Mouse (Mus musculus): ENCODE measurements around the gene Fut9.

The Fut9 gene

GRCm38 (mm10) chr4:25799476-25800283 is at the start of gene Fut9:
Gene Fut9 (minus strand): TSS chr4:25800244.
- DNase-seq: peak; percentile 74 to 83

GRCm38 (mm10) chr4:25815783-25816182 is 15.7 kb upstream of the Fut9 start:
- DNase-seq: no peak

GRCm38 (mm10) chr4:25813340-25813739 is 13.3 kb upstream of the Fut9 start:
- no peak for DNase-seq

- no peak for DNase-seq
These were observed 10.0 kb upstream of the Fut9 start for GRCm38 (mm10) chr4:25810058-25810457.

- peak in 1 of 2 experiments; percentile 36 for DNase-seq
These were observed 1.7 kb upstream of the Fut9 start for GRCm38 (mm10) chr4:25801751-25802150.

- DNase-seq: peak; percentile 67 to 84
These were observed 206 bp upstream of the Fut9 start for GRCm38 (mm10) chr4:25800284-25800616.

GRCm38 (mm10) chr4:25799051-25799475 is 981 bp downstream of the Fut9 start:
- DNase-seq: peak; percentile 21 to 35

- DNase-seq: no peak
These were observed 1.6 kb downstream of the Fut9 start for GRCm38 (mm10) chr4:25798412-25798811.

- no peak for DNase-seq
These were observed 3.9 kb downstream of the Fut9 start for GRCm38 (mm10) chr4:25796149-25796548.

GRCm38 (mm10) chr4:25785276-25785675 is 14.8 kb downstream of the Fut9 start:
- no peak for DNase-seq

GRCm38 (mm10) chr4:25768657-25769056 is 31.4 kb downstream of the Fut9 start:
- DNase-seq: peak in 1 of 2 experiments; percentile 23

GRCm38 (mm10) chr4:25763091-25763490 is 37.0 kb downstream of the Fut9 start:
- peak; percentile 42 to 67 for DNase-seq

- no peak for DNase-seq
These were observed 42.0 kb downstream of the Fut9 start for GRCm38 (mm10) chr4:25757909-25758548.

- no peak for DNase-seq
These were observed 58.5 kb downstream of the Fut9 start for GRCm38 (mm10) chr4:25741553-25741952.

- DNase-seq: no peak
These were observed 61.3 kb downstream of the Fut9 start for GRCm38 (mm10) chr4:25738782-25739181.

- DNase-seq: no peak
These were observed 78.5 kb downstream of the Fut9 start for GRCm38 (mm10) chr4:25721576-25721975.

GRCm38 (mm10) chr4:25713907-25714306 is 86.1 kb downstream of the Fut9 start:
- DNase-seq: no peak

GRCm38 (mm10) chr4:25684976-25685375 is 115.1 kb downstream of the Fut9 start:
- peak; percentile 41 to 59 for DNase-seq

GRCm38 (mm10) chr4:25664196-25664595 is 135.8 kb downstream of the Fut9 start:
- DNase-seq: no peak

GRCm38 (mm10) chr4:25661204-25661727 is 138.8 kb downstream of the Fut9 start:
- DNase-seq: no peak

GRCm38 (mm10) chr4:25658792-25659191 is 141.3 kb downstream of the Fut9 start:
- peak; percentile 32 to 47 for DNase-seq

- no peak for DNase-seq
These were observed 148.1 kb downstream of the Fut9 start for GRCm38 (mm10) chr4:25651902-25652301.

- DNase-seq: peak in 1 of 2 experiments; percentile 30
These were observed 151.9 kb downstream of the Fut9 start for GRCm38 (mm10) chr4:25648107-25648506.

- DNase-seq: no peak
These were observed 152.5 kb downstream of the Fut9 start for GRCm38 (mm10) chr4:25647593-25647992.

Measured in kidney, postnatal 25 days (tissue).